Mouse (Mus musculus): ENCODE data around the gene Rbm12b1. TPM values are rescaled to one million over a fixed set of nuclear protein-coding genes. Genes with fewer than 3 reads are reported as not detected.
"Not testable (repeated sequence)": the region's sequence is repeated elsewhere in the genome, so short reads cannot be mapped to it uniquely, and the experiment has no call there.

Rbm12b1 gene
- 5.2 and 6.3 TPM in 2 replicates for polyA plus RNA-seq (2014; fragmentation: Nextera tagmentation; extraction: Ambion mirVana)

GRCm38 (mm10) chr4:12140141-12140567 lies at the start of gene Rbm12b1:
Gene Rbm12b1, plus strand, starts transcription at chr4:12140264.
- H3K27ac ChIP-seq (ENCODE audit: low read depth, low read length) = peak within 1 kb of the TSS; percentile 29
- H3K4me1 ChIP-seq (ENCODE audit: control insufficient read depth, insufficient read depth, low read length); H3K27me3 ChIP-seq (ENCODE audit: control insufficient read depth, insufficient read depth, low read length); H3K9me3 ChIP-seq (replicated peaks; ENCODE audit: control insufficient read depth, low read length); H3K36me3 ChIP-seq (ENCODE audit: control insufficient read depth, insufficient read depth, low read length): not testable (repeated sequence)
- H3K9ac ChIP-seq (ENCODE audit: low read depth, low read length) = peak within 1 kb of the TSS; percentile 54; the same call in 1 of the 2 replicates
- peak within 1 kb of the TSS; percentile 47 for H3K4me3 ChIP-seq (ENCODE audit: low read depth, low read length)
- H3K4me2 ChIP-seq = peak within 1 kb of the TSS; percentile 57
- 3% methylated on average over 17 of the region's 32 CpGs for WGBS (ENCODE audit: insufficient replicate concordance)
- ATAC-seq (replicated peaks; ENCODE audit: insufficient number of reproducible peaks, low FRiP score, low TSS enrichment) = peak; percentile 92

- 0 out of 2 replicates have a peak overlapping the region, but pooled peaks have one; percentile 54 for H3K9ac ChIP-seq (ENCODE audit: low read depth, low read length)
- ATAC-seq (replicated peaks; ENCODE audit: insufficient number of reproducible peaks, low FRiP score, low TSS enrichment) = peak; percentile 83
- 6% methylated on average over 21 of the region's 40 CpGs for WGBS (ENCODE audit: insufficient replicate concordance)
These were observed 563 bp downstream of the Rbm12b1 start for GRCm38 (mm10) chr4:12140592-12141062.

GRCm38 (mm10) chr4:12141516-12141915 lies 1.5 kb downstream of the Rbm12b1 start:
- H3K4me3 ChIP-seq (ENCODE audit: low read depth, low read length); H3K4me2 ChIP-seq; H3K9me3 ChIP-seq (replicated peaks; ENCODE audit: control insufficient read depth, low read length); H3K27me3 ChIP-seq (ENCODE audit: control insufficient read depth, insufficient read depth, low read length); H3K27ac ChIP-seq (ENCODE audit: low read depth, low read length); ATAC-seq (replicated peaks; ENCODE audit: insufficient number of reproducible peaks, low FRiP score, low TSS enrichment); H3K36me3 ChIP-seq (ENCODE audit: control insufficient read depth, insufficient read depth, low read length); H3K9ac ChIP-seq (ENCODE audit: low read depth, low read length); H3K4me1 ChIP-seq (ENCODE audit: control insufficient read depth, insufficient read depth, low read length): not testable (repeated sequence)
- WGBS (ENCODE audit: insufficient replicate concordance) = 92% methylated on average over 7 of the region's 7 CpGs

More at GRCm38 (mm10) chr4:12140592-12141062, 563 bp downstream of the Rbm12b1 start:
- H3K27me3 ChIP-seq (ENCODE audit: control insufficient read depth, insufficient read depth, low read length); H3K4me1 ChIP-seq (ENCODE audit: control insufficient read depth, insufficient read depth, low read length); H3K36me3 ChIP-seq (ENCODE audit: control insufficient read depth, insufficient read depth, low read length); H3K9me3 ChIP-seq (replicated peaks; ENCODE audit: control insufficient read depth, low read length); H3K27ac ChIP-seq (ENCODE audit: low read depth, low read length): not testable (repeated sequence)
- Histone ChIP-seq H3K4me3 (ENCODE audit: low read depth, low read length) (peak overlapping the region; percentile 43), H3K4me2 (peak overlapping the region; percentile 47)

- Histone ChIP-seq H3K4me2 (no peak overlapping the region), H3K9me3 (replicated peaks; ENCODE audit: control insufficient read depth, low read length) (no peaks in the 10 kb centered on the region), H3K27me3 (ENCODE audit: control insufficient read depth, insufficient read depth, low read length) (no peaks in the 10 kb centered on the region), H3K27ac (ENCODE audit: low read depth, low read length) (no peak overlapping the region), H3K4me1 (ENCODE audit: control insufficient read depth, insufficient read depth, low read length) (no peaks in the 10 kb centered on the region), H3K9ac (ENCODE audit: low read depth, low read length) (no peak overlapping the region), H3K36me3 (ENCODE audit: control insufficient read depth, insufficient read depth, low read length) (0 out of 2 replicates have a peak, but pooled peaks cover 3% of the 10 kb centered on the region), H3K4me3 (ENCODE audit: low read depth, low read length) (no peak overlapping the region)
- ATAC-seq (replicated peaks; ENCODE audit: insufficient number of reproducible peaks, low FRiP score, low TSS enrichment) = no peak
These were observed 7.6 kb downstream of the Rbm12b1 start for GRCm38 (mm10) chr4:12147660-12148059.

- WGBS (ENCODE audit: insufficient replicate concordance) = 21% methylated on average over 9 of the region's 9 CpGs
- Histone ChIP-seq H3K27me3 (ENCODE audit: control insufficient read depth, insufficient read depth, low read length) (no peaks in the 10 kb centered on the region), H3K4me1 (ENCODE audit: control insufficient read depth, insufficient read depth, low read length) (peaks cover 4% of the 10 kb centered on the region; the same call in 1 of the 2 replicates), H3K27ac (ENCODE audit: low read depth, low read length) (peak overlapping the region; percentile 76), H3K9ac (ENCODE audit: low read depth, low read length) (peak overlapping the region; percentile 97), H3K4me2 (peak overlapping the region; percentile 81), H3K36me3 (ENCODE audit: control insufficient read depth, insufficient read depth, low read length) (peaks cover 3% of the 10 kb centered on the region; the same call in 1 of the 2 replicates), H3K9me3 (replicated peaks; ENCODE audit: control insufficient read depth, low read length) (no peaks in the 10 kb centered on the region), H3K4me3 (ENCODE audit: low read depth, low read length) (peak overlapping the region; percentile 88)
- ATAC-seq (replicated peaks; ENCODE audit: insufficient number of reproducible peaks, low FRiP score, low TSS enrichment) = no peak
These were observed 30.9 kb downstream of the Rbm12b1 start for GRCm38 (mm10) chr4:12170986-12171317.

- H3K9me3 ChIP-seq (replicated peaks; ENCODE audit: control insufficient read depth, low read length) = no peaks in the 10 kb centered on the region
- H3K27me3 ChIP-seq (ENCODE audit: control insufficient read depth, insufficient read depth, low read length) = no peaks in the 10 kb centered on the region
- ATAC-seq (replicated peaks; ENCODE audit: insufficient number of reproducible peaks, low FRiP score, low TSS enrichment) = peak; percentile 85
- WGBS (ENCODE audit: insufficient replicate concordance) = 2% methylated on average over 70 of the region's 74 CpGs
- H3K4me3 ChIP-seq (ENCODE audit: low read depth, low read length) = peak within 1 kb of the TSS; percentile 88
- peak within 1 kb of the TSS; percentile 76 for H3K27ac ChIP-seq (ENCODE audit: low read depth, low read length)
- peaks cover 3% of the 10 kb centered on the region; the same call in 1 of the 2 replicates for H3K36me3 ChIP-seq (ENCODE audit: control insufficient read depth, insufficient read depth, low read length)
- H3K4me1 ChIP-seq (ENCODE audit: control insufficient read depth, insufficient read depth, low read length) = peaks cover 4% of the 10 kb centered on the region; the same call in 1 of the 2 replicates
- peak within 1 kb of the TSS; percentile 81 for H3K4me2 ChIP-seq
- peak within 1 kb of the TSS; percentile 97 for H3K9ac ChIP-seq (ENCODE audit: low read depth, low read length)
These were observed 31.4 kb downstream of the Rbm12b1 start, which contains the start of gene Fam92a for GRCm38 (mm10) chr4:12171318-12172091. Gene Fam92a, minus strand, starts transcription at chr4:12172015.

GRCm38 (mm10) chr4:12178992-12179391 lies 38.9 kb downstream of the Rbm12b1 start:
- no peak overlapping the region for H3K4me3 ChIP-seq (ENCODE audit: low read depth, low read length)
- 78% methylated on average over 10 of the region's 10 CpGs for WGBS (ENCODE audit: insufficient replicate concordance)
- no peaks in the 10 kb centered on the region for H3K4me1 ChIP-seq (ENCODE audit: control insufficient read depth, insufficient read depth, low read length)
- no peak for ATAC-seq (replicated peaks; ENCODE audit: insufficient number of reproducible peaks, low FRiP score, low TSS enrichment)
- no peaks in the 10 kb centered on the region for H3K36me3 ChIP-seq (ENCODE audit: control insufficient read depth, insufficient read depth, low read length)
- H3K4me2 ChIP-seq = no peak overlapping the region
- H3K27ac ChIP-seq (ENCODE audit: low read depth, low read length) = no peak overlapping the region
- H3K27me3 ChIP-seq (ENCODE audit: control insufficient read depth, insufficient read depth, low read length) = no peaks in the 10 kb centered on the region
- H3K9me3 ChIP-seq (replicated peaks; ENCODE audit: control insufficient read depth, low read length) = no peaks in the 10 kb centered on the region
- H3K9ac ChIP-seq (ENCODE audit: low read depth, low read length) = no peak overlapping the region

Measured in heart, embryonic 11.5 days (tissue).